18 mouse cellular contexts compared by ENCODE assay signal in the genomic region with DNA sequence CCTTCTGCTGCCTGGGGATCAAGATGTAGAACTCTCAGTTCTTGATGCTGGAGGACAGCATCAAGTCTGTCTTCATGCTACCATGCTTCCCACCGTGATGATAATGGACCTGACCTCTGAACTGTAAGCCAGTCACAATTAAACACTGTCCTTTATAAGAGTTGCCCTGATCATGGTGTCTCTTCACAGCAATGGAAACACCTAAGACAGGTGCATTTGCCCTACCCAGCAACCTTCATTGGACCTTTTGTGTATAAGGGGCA.
"Had no signal": no experiment of that assay in that cellular context is flagged by ENCODE, and none has a peak within 500 bp of the region (broad histone marks: within the 10 kb centered on the region; RNA-seq: fewer than 3 reads in every experiment).

No protein-coding gene starts in this region.

- H3K4me3 ChIP-seq: limb, embryonic 12.5 days; limb, embryonic 15.5 days; midbrain, embryonic 12.5 days; midbrain, embryonic 15.5 days; neural tube, embryonic 12.5 days; neural tube, embryonic 15.5 days had no signal

- H3K9ac ChIP-seq: limb, embryonic 12.5 days; limb, embryonic 15.5 days; midbrain, embryonic 12.5 days; midbrain, embryonic 15.5 days; neural tube, embryonic 12.5 days; neural tube, embryonic 15.5 days had no signal

- DNase-seq: kidney, adult 18-20 months; kidney, adult 9 months; kidney, postnatal 25 days; left cerebral cortex, postnatal 4 days; lung, adult 2 months; lung, postnatal 14 days; lung, postnatal 4 days; retina, postnatal 1 day; right cerebral cortex, postnatal 25 days; thymus, adult 18-20 months; thymus, postnatal 36 days had no signal

- H3K4me2 ChIP-seq: limb, embryonic 12.5 days; limb, embryonic 15.5 days; midbrain, embryonic 12.5 days; midbrain, embryonic 15.5 days; neural tube, embryonic 12.5 days; neural tube, embryonic 15.5 days had no signal

- ATAC-seq: midbrain, embryonic 15.5 days had no signal

- H3K9me3 ChIP-seq: limb, embryonic 12.5 days; limb, embryonic 15.5 days; midbrain, embryonic 12.5 days; midbrain, embryonic 15.5 days; neural tube, embryonic 12.5 days; neural tube, embryonic 15.5 days had no signal

- H3K27me3 ChIP-seq: midbrain, embryonic 12.5 days; midbrain, embryonic 15.5 days; neural tube, embryonic 12.5 days had no signal

- H3K27ac ChIP-seq: kidney, postnatal 0 days; limb, embryonic 12.5 days; limb, embryonic 15.5 days; midbrain, embryonic 12.5 days; midbrain, embryonic 15.5 days; neural tube, embryonic 12.5 days; neural tube, embryonic 15.5 days had no signal

- H3K36me3 ChIP-seq: limb, embryonic 12.5 days; limb, embryonic 15.5 days; midbrain, embryonic 12.5 days; midbrain, embryonic 15.5 days; neural tube, embryonic 12.5 days; neural tube, embryonic 15.5 days had no signal
